Mouse (Mus musculus) brain, adult 2 months (tissue): ENCODE measurements at regions not wholly inside any gene's neighbourhood (a gene's known extent, or its start where the extent isn't known, plus 50 kb on each side); places are given as distances from the start of the nearest gene placed in this dataset.
A peak's percentile ranks its signal among the peaks of the same experiment; 100 is the strongest.
"Not testable (repeated sequence)": the region's sequence is repeated elsewhere in the genome, so short reads cannot be mapped to it uniquely, and the experiment has no call there.

Experiments
- DNase-seq: peaks from one replicate; pipeline ENCODE4 v3.0.0; 2011; ENCODE audit warnings: low read depth, low spot score

DNA sequence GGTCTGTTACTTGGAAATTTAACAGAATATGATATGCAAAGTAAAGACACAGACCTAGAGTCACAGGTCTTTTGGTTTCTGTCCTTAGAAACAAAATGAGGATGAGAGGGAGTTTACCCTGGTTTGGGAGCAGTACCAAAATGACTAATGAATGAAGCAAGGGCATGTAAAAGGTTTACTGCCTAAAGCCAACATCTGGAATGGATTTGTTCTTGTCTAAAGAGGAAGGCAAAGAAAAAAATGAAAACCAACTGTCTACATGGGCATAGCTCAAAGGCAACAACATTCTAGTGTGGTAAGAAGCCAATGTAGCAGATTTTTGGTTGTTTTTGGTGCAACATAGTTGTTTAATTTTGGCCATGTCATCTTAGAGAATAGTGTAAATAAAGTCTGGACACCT, 203.5 kb upstream of the Diaph2 start:
- DNase-seq = no peak

DNA sequence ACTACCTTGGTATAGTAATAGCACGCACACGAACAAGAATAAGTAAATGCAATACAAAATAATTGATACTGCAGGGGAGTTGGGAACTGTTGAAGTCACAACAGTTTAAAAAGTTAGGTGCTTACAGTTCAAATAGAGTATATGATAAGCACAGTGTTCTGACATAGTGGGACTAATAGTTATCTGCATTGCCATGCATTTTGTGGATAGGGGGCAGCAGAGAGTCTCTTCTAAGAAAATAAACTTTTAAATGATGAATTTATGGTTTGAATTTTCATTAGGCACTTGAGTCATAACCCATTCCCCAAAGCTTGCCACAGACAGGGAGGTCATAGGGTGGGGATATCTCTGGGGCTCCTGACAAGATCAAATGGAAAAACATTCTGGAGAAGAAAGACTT, 201.9 kb upstream of the Diaph2 start:
- DNase-seq = peak; percentile 1

DNA sequence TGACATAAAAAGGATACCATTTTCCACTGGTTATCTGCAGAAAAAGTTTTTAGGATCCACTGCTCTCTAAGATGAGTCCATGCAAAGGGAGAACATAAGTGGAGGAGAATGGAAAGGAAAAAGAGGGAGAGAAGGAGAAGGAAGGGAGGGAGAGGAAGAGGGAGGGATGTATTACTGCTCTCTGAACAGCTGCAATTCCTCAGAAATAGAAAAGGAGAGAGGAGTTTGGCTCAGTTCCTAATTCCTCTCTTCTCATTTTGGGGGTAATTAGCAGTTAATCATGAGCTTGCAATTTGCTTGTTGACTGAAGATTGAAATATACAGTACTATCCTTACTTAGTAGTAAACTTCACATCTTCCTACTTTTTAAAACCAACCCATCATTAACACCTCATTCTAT, 193.5 kb upstream of the Diaph2 start:
- peak; percentile 14 for DNase-seq

DNA sequence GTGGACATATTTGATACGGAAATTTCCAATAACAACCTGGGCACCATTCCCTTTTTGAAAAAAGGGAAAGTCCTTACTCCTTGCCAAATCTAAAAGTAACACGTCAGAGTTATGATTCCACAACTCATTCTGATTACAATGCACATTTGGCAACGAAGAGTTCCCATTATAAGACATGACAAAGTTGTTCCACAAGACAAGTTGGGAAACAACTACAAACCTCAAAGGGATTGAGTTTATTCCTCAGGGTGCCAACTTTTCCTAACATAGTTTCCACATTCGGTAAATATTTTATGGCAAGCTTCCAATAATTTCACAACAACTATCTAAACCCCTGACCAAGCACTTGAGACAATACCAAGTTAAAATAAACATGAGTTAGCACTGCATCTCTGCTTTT, 150.1 kb upstream of the Diaph2 start:
- no peak for DNase-seq

DNA sequence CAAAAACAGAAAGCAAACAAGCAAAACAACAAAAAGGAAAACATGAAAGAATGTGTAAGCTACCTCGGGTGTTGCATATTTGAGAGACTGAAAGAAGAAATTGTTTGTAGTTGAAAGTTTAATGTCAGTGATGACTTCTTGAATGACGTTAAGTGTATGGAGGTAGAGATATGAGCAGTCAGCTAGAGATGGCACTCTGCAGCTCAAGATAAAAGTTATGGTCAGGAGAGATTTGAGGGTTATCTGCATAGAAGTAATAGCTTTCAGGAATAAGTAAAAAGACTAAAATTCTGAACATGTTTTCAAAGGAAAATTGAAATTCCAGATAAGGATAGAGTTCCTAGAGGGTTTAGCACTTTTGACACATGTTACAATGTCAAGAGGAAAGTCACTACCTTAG, 141.7 kb upstream of the Diaph2 start:
- no peak for DNase-seq

DNA sequence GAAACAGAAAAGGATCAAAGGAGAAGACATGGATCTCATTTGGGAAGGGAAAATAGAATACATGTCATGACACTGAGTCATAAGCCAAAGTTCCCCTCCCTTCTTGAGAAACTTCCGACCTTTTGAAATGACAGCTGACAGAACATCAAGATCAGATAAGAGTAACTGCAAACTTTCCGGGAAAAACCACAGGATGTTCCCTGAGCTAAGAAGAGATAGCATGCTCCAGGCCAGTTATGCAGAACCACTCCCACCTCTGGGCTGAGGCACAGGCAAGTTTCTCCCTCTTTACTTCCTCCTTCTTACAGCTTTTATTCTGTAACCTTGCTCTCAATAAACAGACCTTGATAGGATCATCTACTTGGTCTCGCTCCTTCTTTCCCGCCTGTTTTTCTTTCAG, 138.0 kb upstream of the Diaph2 start:
- not testable (repeated sequence) for DNase-seq

DNA sequence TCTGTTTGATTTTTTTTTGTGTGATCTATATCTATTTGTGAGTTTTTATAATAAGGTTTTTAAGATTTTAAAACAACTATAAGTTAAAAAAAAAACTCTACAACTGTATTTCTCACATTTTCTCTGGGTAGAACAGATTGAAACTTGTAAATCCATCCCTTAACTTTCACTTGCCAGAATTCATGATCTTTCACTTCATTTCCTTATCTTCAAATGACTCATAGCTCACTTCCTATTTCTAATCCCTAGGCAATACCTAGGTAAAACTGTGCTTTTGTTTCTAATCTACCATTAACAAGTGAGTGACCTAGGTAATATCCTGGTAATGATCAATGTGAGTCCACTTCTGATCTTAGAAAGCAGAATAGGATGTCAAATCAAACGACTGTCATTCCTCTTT, 112.5 kb upstream of the Diaph2 start:
- DNase-seq = no peak

DNA sequence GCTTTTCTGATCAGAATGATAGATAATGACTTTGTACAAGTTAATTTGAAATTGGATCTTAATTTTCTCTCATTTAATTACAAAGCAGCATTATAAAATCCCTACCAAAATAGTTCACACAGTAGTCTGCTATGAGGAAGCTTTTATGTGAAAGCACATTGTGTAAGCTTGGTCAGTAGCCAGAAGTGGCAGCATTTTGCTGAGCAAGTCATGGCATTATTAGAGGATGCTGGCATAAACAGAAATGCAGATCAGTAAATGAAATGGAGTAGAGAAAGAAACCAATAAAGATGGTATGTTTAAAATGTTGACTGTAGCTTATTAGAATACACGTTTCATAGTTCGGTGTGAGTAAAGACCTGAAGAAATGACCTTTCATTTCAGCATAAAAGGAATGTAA, 104.4 kb upstream of the Diaph2 start:
- DNase-seq = peak; percentile 60

DNA sequence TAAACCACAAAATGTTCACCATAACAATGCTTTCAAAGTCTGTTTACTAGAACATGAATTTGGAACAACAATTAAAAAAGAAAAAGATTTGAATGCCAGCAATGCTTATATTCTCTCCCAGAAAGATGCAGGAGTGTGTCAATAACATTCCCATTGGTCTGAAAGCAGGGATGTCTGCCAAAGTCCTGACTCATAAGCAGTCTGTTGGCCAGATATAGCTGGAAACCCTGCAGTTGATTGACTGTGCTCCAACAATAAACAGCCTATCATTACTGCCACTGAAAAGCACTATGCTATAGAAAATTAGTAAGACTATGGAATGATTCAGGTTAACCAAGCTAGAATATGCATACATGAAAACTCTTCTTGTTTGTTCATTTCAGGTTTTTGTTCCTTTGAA, 92.6 kb upstream of the Diaph2 start:
- DNase-seq = peak; percentile 85

DNA sequence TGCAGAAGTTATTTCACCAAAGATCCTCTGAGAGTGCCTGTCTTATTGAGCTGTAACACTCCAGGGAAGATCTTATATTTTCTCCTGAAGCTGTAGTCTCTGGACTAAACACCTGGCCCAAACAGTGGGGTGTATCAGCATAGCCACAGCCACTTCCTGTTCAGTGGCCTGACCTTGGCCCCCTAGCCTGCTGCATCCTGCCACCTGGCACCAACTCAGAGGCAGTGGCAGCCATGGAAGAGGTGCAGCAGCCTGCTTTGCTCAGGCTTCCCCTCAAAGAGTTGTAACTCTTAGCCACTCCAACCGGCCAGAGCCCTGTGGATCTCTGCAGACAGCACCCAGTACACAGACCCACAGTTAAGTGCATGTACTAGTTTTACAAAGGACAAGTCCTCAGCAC, 58.9 kb upstream of the Diaph2 start:
- DNase-seq = no peak
